Mouse (Mus musculus) macrophage (primary cell): ENCODE results near the gene Elmsan1. TPM values are rescaled to one million over a fixed set of nuclear protein-coding genes. Genes with fewer than 3 reads are reported as not detected.
"Not testable (repeated sequence)": the region's sequence is repeated elsewhere in the genome, so short reads cannot be mapped to it uniquely, and the experiment has no call there.

ENCODE experiments used
- H3K27ac ChIP-seq: fragments of 350-480 bp; formaldehyde crosslinking; 2 replicates; pipeline ENCODE4 v1.9.0; 2021
- H3K36me3 ChIP-seq: fragments of 350-480 bp; formaldehyde crosslinking; 2 replicates; pipeline ENCODE4 v1.9.0; 2021; ENCODE audit errors: inconsistent target
- H3K4me3 ChIP-seq: fragments of 350-480 bp; formaldehyde crosslinking; 2 replicates; pipeline ENCODE4 v1.9.0; 2021; ENCODE audit errors: inconsistent target
- H3K79me2 ChIP-seq: fragments of 350-480 bp; formaldehyde crosslinking; 2 replicates; pipeline ENCODE4 v1.9.0; 2021; ENCODE audit errors: inconsistent target
- WGBS: methylation state at CpG from one replicate; pipeline ENCODE4 v1.1.7; 2026; ENCODE audit warnings: inconsistent platforms; ENCODE audit not compliant: missing documents; 5-methylcytosine and 5-hydroxymethylcytosine counted together
- polyA plus RNA-seq: library from polyadenylated mRNA; stranded (reverse); fragments of 250-400 nt; gene quantifications from 3 replicates; pipeline ENCODE4 v1.2.4, GENCODE M21; 2018; ENCODE audit warnings: inconsistent platforms
- total RNA-seq, 78 experiments: library from RNA; depleted of rRNA; stranded (reverse); fragments of 250-400 nt; gene quantifications; 1 replicate in 9 of 78; 2 replicates in 24 of 78; 3 replicates in 43 of 78; 4 replicates in 2 of 78; pipeline ENCODE4 v1.2.4; 2018; ENCODE audit warnings: inconsistent platforms in 56 of 78

Gene Elmsan1
- total RNA-seq (2018; cell fraction: chromatin; rRNA removed): 100 to 1,000 TPM in 11 of 26 experiments, 10 to 100 TPM in 15; 35.5 to 286 (median 91.6) TPM
- total RNA-seq (2018; cell fraction: cytosol; rRNA removed): 10 to 100 TPM; 12.1 to 56.7 (median 24.1) TPM
- total RNA-seq (2018; cell fraction: nucleus; rRNA removed): 100 to 1,000 TPM in 4 of 26 experiments, 10 to 100 TPM in 22; 27.9 to 188 (median 59.0) TPM
- polyA plus RNA-seq: 11.0 to 13.7 TPM (median 13.5 TPM) in 3 replicates

GRCm38 (mm10) chr12:84218289-84219120 is at the start of gene Elmsan1:
Gene Elmsan1 (minus strand): TSS chr12:84218881.
- peaks cover 37% of the 10 kb centered on the region for H3K79me2 ChIP-seq
- H3K4me3 ChIP-seq: peak within 1 kb of the TSS; percentile 47
- H3K27ac ChIP-seq: peak within 1 kb of the TSS; percentile 66
- 1% methylated on average over 80 of the region's 82 CpGs for WGBS
- H3K36me3 ChIP-seq: 0 out of 2 replicates have a peak, but pooled peaks cover 8% of the 10 kb centered on the region

- no peak overlapping the region for H3K4me3 ChIP-seq
These were observed 48.6 kb upstream of the Elmsan1 start for GRCm38 (mm10) chr12:84267264-84267663.

GRCm38 (mm10) chr12:84260363-84260762 is 41.7 kb upstream of the Elmsan1 start:
- WGBS: 88% methylated on average over 7 of the region's 7 CpGs
- Histone ChIP-seq H3K4me3 (no peak overlapping the region), H3K36me3 (no peaks in the 10 kb centered on the region), H3K79me2 (no peaks in the 10 kb centered on the region), H3K27ac (no peak overlapping the region)

More at GRCm38 (mm10) chr12:84267264-84267663, 48.6 kb upstream of the Elmsan1 start:
- no peaks in the 10 kb centered on the region for H3K36me3 ChIP-seq
- 82% methylated on average over 2 of the region's 2 CpGs for WGBS
- H3K79me2 ChIP-seq: no peaks in the 10 kb centered on the region
- no peak overlapping the region for H3K27ac ChIP-seq

GRCm38 (mm10) chr12:84254886-84255285 is 36.2 kb upstream of the Elmsan1 start:
- H3K27ac ChIP-seq: no peak overlapping the region
- no peaks in the 10 kb centered on the region for H3K36me3 ChIP-seq
- WGBS: 91% methylated on average over 5 of the region's 5 CpGs
- H3K4me3 ChIP-seq: no peak overlapping the region
- no peaks in the 10 kb centered on the region for H3K79me2 ChIP-seq

- WGBS: 89% methylated on average over 4 of the region's 5 CpGs
- no peak overlapping the region for H3K4me3 ChIP-seq
- H3K36me3 ChIP-seq: no peaks in the 10 kb centered on the region
- no peaks in the 10 kb centered on the region for H3K79me2 ChIP-seq
- no peak overlapping the region for H3K27ac ChIP-seq
These were observed 34.1 kb upstream of the Elmsan1 start for GRCm38 (mm10) chr12:84252811-84253210.

- WGBS: 15% methylated on average over 3 of the region's 3 CpGs
- no peak overlapping the region for H3K27ac ChIP-seq
- no peaks in the 10 kb centered on the region for H3K36me3 ChIP-seq
- no peaks in the 10 kb centered on the region for H3K79me2 ChIP-seq
- H3K4me3 ChIP-seq: no peak overlapping the region
These were observed 30.5 kb upstream of the Elmsan1 start for GRCm38 (mm10) chr12:84249217-84249616.

- no peak overlapping the region for H3K27ac ChIP-seq
- H3K36me3 ChIP-seq: no peaks in the 10 kb centered on the region
- H3K79me2 ChIP-seq: no peaks in the 10 kb centered on the region
- 65% methylated on average over 5 of the region's 5 CpGs for WGBS
- no peak overlapping the region for H3K4me3 ChIP-seq
These were observed 27.0 kb upstream of the Elmsan1 start for GRCm38 (mm10) chr12:84245683-84246082.

GRCm38 (mm10) chr12:84243076-84243770 is 24.5 kb upstream of the Elmsan1 start:
- 28% methylated on average over 7 of the region's 7 CpGs for WGBS
- Histone ChIP-seq H3K79me2 (no peaks in the 10 kb centered on the region), H3K36me3 (no peaks in the 10 kb centered on the region), H3K4me3 (no peak overlapping the region), H3K27ac (no peak overlapping the region)

- not testable (repeated sequence) for H3K4me3 ChIP-seq, H3K36me3 ChIP-seq, H3K79me2 ChIP-seq, H3K27ac ChIP-seq
- 86% methylated on average over 3 of the region's 5 CpGs for WGBS
These were observed 18.4 kb upstream of the Elmsan1 start for GRCm38 (mm10) chr12:84237036-84237435.

- H3K27ac ChIP-seq: no peak overlapping the region
- no peaks in the 10 kb centered on the region for H3K79me2 ChIP-seq
- 78% methylated on average over 10 of the region's 10 CpGs for WGBS
- H3K4me3 ChIP-seq: no peak overlapping the region
- no peaks in the 10 kb centered on the region for H3K36me3 ChIP-seq
These were observed 17.5 kb upstream of the Elmsan1 start for GRCm38 (mm10) chr12:84235981-84236752.

GRCm38 (mm10) chr12:84235577-84235976 is 16.9 kb upstream of the Elmsan1 start:
- no peaks in the 10 kb centered on the region for H3K36me3 ChIP-seq
- H3K27ac ChIP-seq: no peak overlapping the region
- H3K4me3 ChIP-seq: no peak overlapping the region
- 97% methylated on average over 6 of the region's 6 CpGs for WGBS
- H3K79me2 ChIP-seq: no peaks in the 10 kb centered on the region

- WGBS: 97% methylated on average over 8 of the region's 8 CpGs
- no peak overlapping the region for H3K27ac ChIP-seq
- H3K36me3 ChIP-seq: no peaks in the 10 kb centered on the region
- H3K79me2 ChIP-seq: no peaks in the 10 kb centered on the region
- H3K4me3 ChIP-seq: no peak overlapping the region
These were observed 14.9 kb upstream of the Elmsan1 start for GRCm38 (mm10) chr12:84233488-84234100.

GRCm38 (mm10) chr12:84226117-84226840 is 7.6 kb upstream of the Elmsan1 start:
- 80% methylated on average over 9 of the region's 9 CpGs for WGBS
- Histone ChIP-seq H3K79me2 (no peaks in the 10 kb centered on the region), H3K27ac (no peak overlapping the region), H3K4me3 (no peak overlapping the region), H3K36me3 (no peaks in the 10 kb centered on the region)
